Mouse (Mus musculus): Measurements from ENCODE around the gene Igll1.

DNA sequence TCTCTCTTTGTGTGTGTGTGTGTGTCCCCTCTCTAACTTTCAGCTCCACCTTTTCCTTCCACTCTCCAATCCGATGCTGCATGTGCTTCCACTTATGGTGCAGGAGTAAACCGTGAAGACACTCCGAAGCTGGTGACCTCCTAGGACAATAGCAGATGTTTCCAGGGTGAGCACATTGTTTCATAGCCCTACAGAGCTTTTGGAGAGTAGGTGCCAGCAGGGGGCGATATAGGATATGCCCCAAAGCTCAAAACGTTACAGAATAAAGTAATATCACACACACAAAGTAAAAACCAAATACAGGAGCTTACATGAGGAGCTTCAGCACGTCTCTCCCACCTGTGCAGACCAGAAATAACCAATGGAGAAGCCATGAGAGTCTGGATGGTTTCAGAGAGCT is 8.9 kb downstream of the Igll1 start:
- TF ChIP-seq CTCF (IDR thresholded peaks at IDR 0.05; ENCODE audit: extremely low read depth, insufficient read depth, low read length) (peak; percentile 38; the same call in 1 of the 2 replicates), POLR2A (IDR thresholded peaks at IDR 0.05; ENCODE audit: extremely low read depth, insufficient read depth, low read length) (no peak)
